Mouse (Mus musculus): ENCODE measurements at regions not wholly inside any gene's neighbourhood (a gene's known extent, or its start where the extent isn't known, plus 50 kb on each side); places are given as distances from the start of the nearest gene placed in this dataset.

GRCm38 (mm10) chr9:89858005-89858404, 51.7 kb upstream of the Rasgrf1 start:
- no peak for DNase-seq

GRCm38 (mm10) chr9:89850491-89851282, 59.0 kb upstream of the Rasgrf1 start:
- no peak for DNase-seq

- DNase-seq: no peak
Measured at GRCm38 (mm10) chr9:89849947-89850346, 59.8 kb upstream of the Rasgrf1 start.

- DNase-seq: no peak
Measured at GRCm38 (mm10) chr9:89848571-89848970, 61.1 kb upstream of the Rasgrf1 start.

- no peak for DNase-seq
Measured at GRCm38 (mm10) chr9:89846973-89847372, 62.7 kb upstream of the Rasgrf1 start.

GRCm38 (mm10) chr9:89842776-89843089, 67.0 kb upstream of the Rasgrf1 start:
- DNase-seq: peak; percentile 5

- DNase-seq: no peak
Measured at GRCm38 (mm10) chr9:89841866-89842775, 67.6 kb upstream of the Rasgrf1 start.

GRCm38 (mm10) chr9:89841371-89841770, 68.3 kb upstream of the Rasgrf1 start:
- DNase-seq: no peak

- no peak for DNase-seq
Measured at GRCm38 (mm10) chr9:89836454-89837245, 73.1 kb upstream of the Rasgrf1 start.

GRCm38 (mm10) chr9:89833596-89833995, 76.1 kb upstream of the Rasgrf1 start:
- DNase-seq: no peak

GRCm38 (mm10) chr9:89831855-89832254, 77.9 kb upstream of the Rasgrf1 start:
- no peak for DNase-seq

GRCm38 (mm10) chr9:89828156-89828555, 81.6 kb upstream of the Rasgrf1 start:
- no peak for DNase-seq

GRCm38 (mm10) chr9:89827564-89827963, 82.1 kb upstream of the Rasgrf1 start:
- DNase-seq: no peak

GRCm38 (mm10) chr9:89826712-89827548, 82.8 kb upstream of the Rasgrf1 start:
- peak; percentile 86 for DNase-seq

GRCm38 (mm10) chr9:89821853-89822243, 83.6 kb upstream of the Ankrd34c start:
- DNase-seq: no peak

- DNase-seq: peak; percentile 20
Measured at GRCm38 (mm10) chr9:89821109-89821852, 83.0 kb upstream of the Ankrd34c start.

- no peak for DNase-seq
Measured at GRCm38 (mm10) chr9:89813616-89814318, 75.5 kb upstream of the Ankrd34c start.

GRCm38 (mm10) chr9:89807381-89807780, 69.1 kb upstream of the Ankrd34c start:
- DNase-seq: no peak

GRCm38 (mm10) chr9:89802658-89803057, 64.4 kb upstream of the Ankrd34c start:
- peak; percentile 21 for DNase-seq

GRCm38 (mm10) chr9:89793018-89793417, 54.7 kb upstream of the Ankrd34c start:
- peak; percentile 52 for DNase-seq

GRCm38 (mm10) chr9:89789926-89790325, 51.7 kb upstream of the Ankrd34c start:
- DNase-seq: no peak
